Mouse (Mus musculus): ENCODE measurements around the gene Slc25a26. TPM values are rescaled to one million over a fixed set of nuclear protein-coding genes. Genes with fewer than 3 reads are reported as not detected.

Slc25a26 gene
- polyA plus RNA-seq, 1 experiment from 2014 or later, result 8.8 TPM

DNA sequence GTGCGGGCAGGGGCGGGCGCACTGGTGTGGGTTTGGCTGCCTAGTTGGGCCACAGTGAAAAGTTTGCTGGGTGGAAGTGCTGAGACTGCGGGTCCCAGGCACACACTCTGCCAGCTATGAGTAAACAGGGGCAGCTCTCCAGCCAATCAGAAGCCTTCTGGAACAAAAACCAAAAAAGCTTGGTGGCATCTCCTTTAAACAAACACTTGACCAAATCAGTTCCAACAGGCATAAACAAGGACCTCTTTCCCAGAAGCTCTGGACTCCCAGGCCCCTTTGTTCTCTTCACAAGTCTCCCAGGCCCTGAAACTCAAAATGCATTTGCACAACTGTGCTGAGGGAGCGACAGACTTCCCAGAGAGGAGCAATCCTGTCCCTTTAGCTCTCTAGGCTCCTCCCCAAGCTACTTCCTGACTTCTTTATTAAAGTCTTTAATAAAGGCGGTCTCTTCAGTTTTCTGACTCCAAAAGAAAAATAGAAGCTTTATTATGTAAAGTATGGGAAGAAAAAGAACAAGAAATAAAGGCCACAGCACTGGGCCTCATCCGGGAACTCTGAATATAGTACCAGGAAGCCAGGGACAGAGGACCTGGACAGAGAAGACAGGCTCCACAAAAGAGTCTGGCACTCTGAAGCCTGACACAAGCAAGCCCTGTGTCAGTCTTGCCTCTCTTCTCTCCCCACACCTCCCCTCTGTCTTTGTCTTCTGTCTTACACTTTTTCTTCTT is 131.1 kb downstream of the Slc25a26 start:
- H3K9me3 ChIP-seq, result no peaks in the 10 kb centered on the region
- H3K4me2 ChIP-seq (replicated peaks), result no peak overlapping the region
- peaks cover 14% of the 10 kb centered on the region; the same call in 1 of the 2 replicates for H3K36me3 ChIP-seq
- 37% methylated on average over 7 of the region's 7 CpGs for WGBS
- H3K27ac ChIP-seq (replicated peaks), result peak overlapping the region; percentile 83
- peaks cover 69% of the 10 kb centered on the region for H3K4me1 ChIP-seq
- ATAC-seq (ENCODE audit: low FRiP score, low read depth), result peak; percentile 88
- H3K4me3 ChIP-seq, result no peak overlapping the region
- no peak overlapping the region for H3K9ac ChIP-seq (replicated peaks)
- H3K27me3 ChIP-seq, result no peaks in the 10 kb centered on the region

DNA sequence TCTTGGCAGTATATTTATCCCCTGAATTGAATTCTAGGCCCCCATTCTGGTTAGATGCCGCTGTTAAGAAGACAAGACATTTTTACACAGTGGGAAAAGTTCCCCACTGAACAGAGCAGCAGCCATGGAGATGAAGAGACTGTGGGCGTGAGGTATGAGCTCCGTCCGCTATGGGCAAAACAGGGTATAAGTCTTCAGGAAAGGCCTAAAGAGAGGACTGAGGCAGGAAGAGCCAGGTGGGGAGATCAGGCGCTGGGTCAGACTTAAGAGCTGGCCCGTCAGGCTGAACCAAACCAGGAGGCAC is 131.6 kb downstream of the Slc25a26 start:
- Histone ChIP-seq H3K4me2 (replicated peaks) (no peak overlapping the region), H3K36me3 (peaks cover 8% of the 10 kb centered on the region; the same call in 1 of the 2 replicates), H3K9me3 (no peaks in the 10 kb centered on the region), H3K27me3 (no peaks in the 10 kb centered on the region), H3K27ac (replicated peaks) (peak overlapping the region; percentile 83), H3K9ac (replicated peaks) (no peak overlapping the region), H3K4me3 (no peak overlapping the region), H3K4me1 (peaks cover 72% of the 10 kb centered on the region)
- ATAC-seq (ENCODE audit: low FRiP score, low read depth), result peak; percentile 32; the same call in 1 of the 2 replicates
- 46% methylated on average over 6 of the region's 6 CpGs for WGBS

DNA sequence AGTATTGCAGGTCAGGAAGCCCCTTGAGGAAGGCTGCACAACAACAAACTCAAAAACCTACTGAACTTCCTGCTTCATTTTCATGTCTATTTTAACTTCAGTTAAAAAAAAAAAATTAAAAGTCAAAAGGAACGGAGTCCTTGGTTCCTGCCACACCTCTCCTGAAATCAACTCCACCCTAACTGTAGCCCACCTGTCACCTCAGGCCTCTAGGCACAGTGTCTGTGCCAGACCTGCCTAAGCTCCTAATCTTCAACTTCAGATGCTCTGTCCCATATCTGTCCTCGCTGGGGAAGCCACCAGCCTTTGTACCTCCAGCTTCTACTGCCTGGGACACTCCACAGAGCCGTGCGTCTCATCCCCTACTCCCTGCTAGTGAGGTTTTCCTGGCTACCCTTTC is 134.1 kb downstream of the Slc25a26 start:
- Histone ChIP-seq H3K9me3 (no peaks in the 10 kb centered on the region), H3K27ac (replicated peaks) (no peak overlapping the region), H3K36me3 (no peaks in the 10 kb centered on the region), H3K27me3 (no peaks in the 10 kb centered on the region), H3K9ac (replicated peaks) (no peak overlapping the region), H3K4me2 (replicated peaks) (no peak overlapping the region), H3K4me3 (no peak overlapping the region), H3K4me1 (peaks cover 62% of the 10 kb centered on the region)
- ATAC-seq (ENCODE audit: low FRiP score, low read depth), result no peak
- WGBS, result 90% methylated on average over 4 of the region's 4 CpGs

DNA sequence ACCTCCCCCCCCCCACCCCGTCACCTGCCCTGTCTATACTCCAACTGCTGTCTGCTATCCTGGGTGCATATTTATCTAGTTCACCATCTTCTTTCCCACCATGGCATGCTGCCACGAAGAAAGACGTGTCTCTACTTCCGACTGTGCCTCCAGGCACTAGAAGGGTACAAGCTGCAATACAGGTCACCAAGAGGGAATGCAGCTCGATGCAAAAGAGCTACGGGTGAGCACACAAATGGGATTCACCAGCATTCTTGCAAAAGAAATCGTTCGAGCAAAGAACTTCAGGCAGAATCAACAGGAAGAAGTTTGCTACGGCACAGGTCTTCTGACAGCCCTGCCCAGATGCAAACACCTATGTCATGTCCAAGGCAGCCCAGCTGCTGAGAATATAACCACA is 134.6 kb downstream of the Slc25a26 start:
- no peak overlapping the region for H3K27ac ChIP-seq (replicated peaks)

DNA sequence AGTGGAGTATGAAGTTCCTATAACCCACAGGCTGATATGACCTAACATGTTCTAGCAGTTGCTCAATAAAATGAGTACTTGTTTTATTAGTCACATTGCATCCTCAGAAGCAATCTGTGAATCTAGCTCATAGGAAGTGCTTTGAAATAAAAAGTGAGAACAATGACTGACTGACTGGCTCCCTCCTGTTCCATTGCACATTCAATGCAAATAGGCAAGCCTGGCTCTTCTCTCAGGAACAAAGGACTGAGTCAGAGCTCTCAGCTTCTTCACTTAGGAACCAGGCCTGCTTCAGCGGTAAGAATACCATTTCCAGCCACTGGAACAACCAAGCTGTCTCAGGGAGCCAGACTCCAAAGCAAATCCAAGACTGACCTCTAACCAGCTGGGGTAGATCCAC is 135.2 kb downstream of the Slc25a26 start:
- ATAC-seq (ENCODE audit: low FRiP score, low read depth), result no peak
- Histone ChIP-seq H3K27ac (replicated peaks) (peak overlapping the region; percentile 52; the same call in 1 of the 2 replicates), H3K4me1 (peaks cover 57% of the 10 kb centered on the region), H3K4me2 (replicated peaks) (no peak overlapping the region), H3K36me3 (no peaks in the 10 kb centered on the region), H3K4me3 (no peak overlapping the region), H3K27me3 (no peaks in the 10 kb centered on the region), H3K9me3 (no peaks in the 10 kb centered on the region), H3K9ac (replicated peaks) (no peak overlapping the region)
- WGBS, result 35% methylated on average over 1 of the region's 1 CpGs

More for the DNA sequence above, 134.6 kb downstream of the Slc25a26 start:
- Histone ChIP-seq H3K9ac (replicated peaks) (no peak overlapping the region), H3K27me3 (no peaks in the 10 kb centered on the region), H3K4me3 (no peak overlapping the region), H3K9me3 (no peaks in the 10 kb centered on the region), H3K36me3 (no peaks in the 10 kb centered on the region), H3K4me1 (peaks cover 58% of the 10 kb centered on the region), H3K4me2 (replicated peaks) (no peak overlapping the region)
- 68% methylated on average over 9 of the region's 9 CpGs for WGBS
- no peak for ATAC-seq (ENCODE audit: low FRiP score, low read depth)

DNA sequence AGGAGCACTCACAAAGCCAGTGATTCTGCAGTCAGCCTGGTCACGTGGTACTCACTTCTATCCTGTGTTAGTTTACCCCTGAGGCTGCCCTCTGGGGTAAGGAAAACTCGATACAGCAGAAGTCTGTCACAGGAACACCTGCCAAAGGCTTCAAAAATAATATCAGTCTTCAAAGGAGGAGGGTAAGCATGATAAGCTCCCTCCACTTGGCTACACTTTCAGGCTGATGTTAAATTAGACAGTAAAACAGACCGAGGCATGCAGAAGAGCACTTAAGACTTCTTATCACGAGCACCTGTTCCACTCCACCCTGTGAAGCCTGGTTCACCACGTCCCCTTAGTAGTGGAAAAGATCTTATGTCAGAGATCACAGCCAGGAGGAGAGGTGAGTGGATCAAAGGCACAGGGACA is 136.9 kb downstream of the Slc25a26 start:
- Histone ChIP-seq H3K9me3 (no peaks in the 10 kb centered on the region), H3K9ac (replicated peaks) (no peak overlapping the region), H3K36me3 (no peaks in the 10 kb centered on the region), H3K4me3 (no peak overlapping the region), H3K27ac (replicated peaks) (no peak overlapping the region), H3K4me2 (replicated peaks) (no peak overlapping the region), H3K27me3 (no peaks in the 10 kb centered on the region), H3K4me1 (peaks cover 45% of the 10 kb centered on the region)
- ATAC-seq (ENCODE audit: low FRiP score, low read depth), result no peak
- 72% methylated on average over 5 of the region's 5 CpGs for WGBS

DNA sequence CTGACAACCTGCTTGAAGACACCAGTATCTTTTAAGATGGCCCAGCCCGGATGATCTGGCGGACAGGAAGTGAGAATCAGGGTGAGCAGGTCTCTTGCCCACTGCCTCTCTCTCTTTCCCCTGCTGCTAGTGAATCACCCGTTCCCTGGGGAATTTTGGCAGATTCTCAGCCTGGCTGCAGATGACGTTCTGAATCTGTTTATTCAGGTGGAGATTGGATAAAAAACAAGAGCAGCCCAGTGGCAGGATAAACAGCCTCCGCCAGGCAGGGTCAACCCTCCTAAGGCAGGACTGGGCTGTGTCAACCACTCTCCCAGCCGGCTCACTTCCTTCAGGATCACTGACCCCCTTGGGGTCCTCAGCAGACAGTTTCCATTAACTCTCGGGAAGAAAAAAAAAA is 140.2 kb downstream of the Slc25a26 start:
- WGBS, result 48% methylated on average over 7 of the region's 7 CpGs

DNA sequence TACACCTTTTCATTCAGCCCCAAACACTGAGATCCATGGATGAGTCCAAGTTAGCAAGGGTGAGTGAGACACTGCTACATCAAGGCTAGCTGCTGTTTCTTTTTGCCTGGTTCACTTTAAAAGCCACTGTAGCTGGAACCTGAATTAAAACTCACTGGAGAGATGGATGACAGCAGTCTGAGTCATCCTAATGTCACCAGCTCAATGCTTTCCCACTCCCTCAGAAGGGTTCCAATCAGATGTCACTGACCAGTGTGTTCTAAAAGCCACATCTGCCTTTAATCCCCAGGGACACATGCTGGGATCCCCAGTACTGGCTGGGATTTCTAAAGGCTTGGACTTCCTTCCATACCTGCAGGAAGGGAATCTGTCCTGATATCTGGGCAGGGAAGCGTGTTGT is 141.9 kb downstream of the Slc25a26 start:
- no peak overlapping the region for H3K27ac ChIP-seq (replicated peaks)
- ATAC-seq (ENCODE audit: low FRiP score, low read depth), result no peak
- no peak overlapping the region for H3K9ac ChIP-seq (replicated peaks)
- H3K4me2 ChIP-seq (replicated peaks), result no peak overlapping the region
- peaks cover 25% of the 10 kb centered on the region for H3K4me1 ChIP-seq
- no peaks in the 10 kb centered on the region for H3K27me3 ChIP-seq
- no peaks in the 10 kb centered on the region for H3K9me3 ChIP-seq
- no peak overlapping the region for H3K4me3 ChIP-seq
- H3K36me3 ChIP-seq, result peaks cover 4% of the 10 kb centered on the region; the same call in 1 of the 2 replicates
- 76% methylated on average over 1 of the region's 1 CpGs for WGBS

More for the DNA sequence above, 140.2 kb downstream of the Slc25a26 start:
- Histone ChIP-seq H3K9me3 (no peaks in the 10 kb centered on the region), H3K4me2 (replicated peaks) (no peak overlapping the region), H3K27ac (replicated peaks) (0 out of 2 replicates have a peak overlapping the region, but pooled peaks have one; percentile 20), H3K36me3 (peaks cover 4% of the 10 kb centered on the region; the same call in 1 of the 2 replicates), H3K4me1 (peaks cover 31% of the 10 kb centered on the region), H3K9ac (replicated peaks) (no peak overlapping the region), H3K4me3 (no peak overlapping the region), H3K27me3 (no peaks in the 10 kb centered on the region)
- no peak for ATAC-seq (ENCODE audit: low FRiP score, low read depth)

DNA sequence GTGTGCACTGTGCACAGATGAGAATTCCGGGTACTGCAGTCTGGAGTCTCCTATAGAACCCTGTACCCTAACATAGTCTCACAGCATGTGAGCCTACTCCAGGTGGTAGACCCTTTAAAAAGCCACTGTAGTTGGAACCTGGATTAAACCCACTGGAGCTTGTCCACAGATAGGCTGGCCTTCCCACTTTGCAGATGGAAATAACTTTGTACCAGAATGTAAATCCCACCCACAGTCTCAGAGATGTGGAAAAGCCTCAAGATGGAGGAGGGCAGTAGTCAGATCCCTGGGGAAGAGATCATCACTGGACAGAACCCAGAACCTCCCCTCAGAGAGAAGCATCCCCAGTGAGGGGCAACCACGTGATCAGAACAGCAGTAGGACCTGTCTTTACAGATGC is 143.9 kb downstream of the Slc25a26 start:
- H3K9me3 ChIP-seq, result no peaks in the 10 kb centered on the region
- 91% methylated on average over 2 of the region's 2 CpGs for WGBS
- no peak overlapping the region for H3K4me2 ChIP-seq (replicated peaks)
- no peak overlapping the region for H3K9ac ChIP-seq (replicated peaks)
- H3K27ac ChIP-seq (replicated peaks), result no peak overlapping the region
- ATAC-seq (ENCODE audit: low FRiP score, low read depth), result no peak
- H3K4me3 ChIP-seq, result no peak overlapping the region
- no peaks in the 10 kb centered on the region for H3K27me3 ChIP-seq
- peaks cover 4% of the 10 kb centered on the region; the same call in 1 of the 2 replicates for H3K36me3 ChIP-seq
- peaks cover 37% of the 10 kb centered on the region for H3K4me1 ChIP-seq

DNA sequence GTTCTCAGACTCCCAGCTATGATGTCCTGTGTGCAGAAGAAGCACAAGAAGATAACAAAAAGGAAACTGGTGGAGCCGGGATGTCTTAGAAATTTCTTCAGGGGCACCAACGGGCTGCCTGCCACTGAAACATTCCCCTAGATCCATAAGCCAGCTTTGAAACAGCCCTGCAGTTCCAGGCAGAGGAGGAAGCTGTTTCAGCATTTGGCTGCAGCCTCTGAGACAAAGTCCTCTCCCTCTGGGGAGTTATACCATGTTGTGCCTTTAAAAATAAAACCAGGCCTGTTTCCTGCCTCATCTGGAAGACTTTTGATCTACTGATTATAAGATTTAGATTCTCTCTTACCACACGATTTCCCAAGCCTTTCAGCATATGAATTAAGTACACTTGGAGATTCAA is 144.5 kb downstream of the Slc25a26 start:
- H3K4me1 ChIP-seq, result peaks cover 43% of the 10 kb centered on the region
- H3K36me3 ChIP-seq, result peaks cover 4% of the 10 kb centered on the region; the same call in 1 of the 2 replicates
- no peaks in the 10 kb centered on the region for H3K27me3 ChIP-seq
- no peak overlapping the region for H3K4me3 ChIP-seq
- no peak overlapping the region for H3K27ac ChIP-seq (replicated peaks)
- no peak overlapping the region for H3K9ac ChIP-seq (replicated peaks)
- no peak overlapping the region for H3K4me2 ChIP-seq (replicated peaks)
- no peak for ATAC-seq (ENCODE audit: low FRiP score, low read depth)
- H3K9me3 ChIP-seq, result no peaks in the 10 kb centered on the region
- WGBS, result 76% methylated on average over 3 of the region's 3 CpGs

DNA sequence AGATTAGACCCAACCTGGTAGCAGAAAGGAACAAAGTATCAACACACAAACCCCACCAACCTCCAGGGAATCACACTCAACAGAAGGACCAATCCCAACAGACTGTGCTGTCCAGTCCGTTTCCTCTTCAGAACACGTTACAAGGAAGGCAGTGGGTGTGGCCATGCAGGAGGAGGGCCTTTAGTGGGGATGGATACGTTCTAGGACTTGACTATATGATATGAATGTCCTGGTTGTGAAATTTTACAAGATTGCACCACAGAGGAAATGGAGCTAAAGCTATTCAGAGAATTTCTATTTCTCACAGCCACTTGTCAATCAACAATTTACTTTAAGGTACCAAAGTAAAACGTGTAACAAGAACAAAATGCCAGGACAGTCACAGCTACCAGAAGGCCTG is 145.6 kb downstream of the Slc25a26 start:
- Histone ChIP-seq H3K27me3 (no peaks in the 10 kb centered on the region), H3K36me3 (peaks cover 4% of the 10 kb centered on the region; the same call in 1 of the 2 replicates), H3K27ac (replicated peaks) (no peak overlapping the region), H3K9me3 (no peaks in the 10 kb centered on the region), H3K9ac (replicated peaks) (no peak overlapping the region), H3K4me1 (peaks cover 44% of the 10 kb centered on the region), H3K4me2 (replicated peaks) (no peak overlapping the region), H3K4me3 (no peak overlapping the region)
- ATAC-seq (ENCODE audit: low FRiP score, low read depth), result no peak
- WGBS, result 59% methylated on average over 4 of the region's 4 CpGs

DNA sequence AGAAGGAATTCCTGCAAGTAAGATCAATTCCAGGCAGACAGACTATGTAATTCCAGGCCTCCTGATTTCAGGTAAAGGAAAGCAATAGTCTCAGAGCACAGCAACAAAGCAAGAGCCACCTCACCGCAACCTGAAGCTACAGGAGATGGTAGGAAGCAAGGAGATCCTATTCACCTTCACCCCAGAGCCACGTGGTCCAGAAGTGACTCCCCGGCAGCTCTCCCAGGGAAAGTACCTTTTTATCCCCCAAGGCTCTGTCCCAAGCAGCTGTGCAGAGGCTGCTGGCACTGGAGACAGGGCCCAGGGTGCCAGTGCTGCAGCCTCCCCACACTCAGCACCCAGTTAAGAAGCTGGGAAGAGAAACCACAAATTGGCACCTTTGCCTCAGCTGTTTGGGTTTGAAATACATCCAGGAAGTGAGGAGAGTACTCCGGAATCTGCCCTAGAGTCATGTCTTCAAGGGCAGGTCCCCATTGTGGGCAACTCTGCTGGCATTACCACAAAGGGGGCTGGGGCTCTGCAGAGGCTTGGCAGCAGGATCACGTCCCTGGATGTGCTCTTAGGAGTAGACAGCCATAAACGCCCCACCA is 146.2 kb downstream of the Slc25a26 start:
- no peak for ATAC-seq (ENCODE audit: low FRiP score, low read depth)
- Histone ChIP-seq H3K27ac (replicated peaks) (0 out of 2 replicates have a peak overlapping the region, but pooled peaks have one; percentile 30), H3K4me1 (peaks cover 50% of the 10 kb centered on the region), H3K9ac (replicated peaks) (no peak overlapping the region), H3K36me3 (peaks cover 4% of the 10 kb centered on the region; the same call in 1 of the 2 replicates), H3K4me2 (replicated peaks) (no peak overlapping the region), H3K4me3 (no peak overlapping the region), H3K27me3 (no peaks in the 10 kb centered on the region), H3K9me3 (no peaks in the 10 kb centered on the region)
- 79% methylated on average over 6 of the region's 6 CpGs for WGBS

Data from midbrain, embryonic 12.5 days (tissue).